Mouse (Mus musculus): Measurements from ENCODE around the gene Ociad1. TPM values are rescaled to one million over a fixed set of nuclear protein-coding genes. Genes with fewer than 3 reads are reported as not detected.

Gene Ociad1
- 138 and 148 TPM in 2 replicates for polyA plus RNA-seq (2014; fragmentation: Nextera tagmentation; extraction: Ambion mirVana)

- Histone ChIP-seq H3K27me3 (ENCODE audit: control insufficient read depth, insufficient read depth, low read length) (no peaks in the 10 kb centered on the region), H3K27ac (ENCODE audit: low read length) (peak within 1 kb of the TSS; percentile 94), H3K36me3 (ENCODE audit: control insufficient read depth, insufficient read depth, low read length) (peaks cover 21% of the 10 kb centered on the region; the same call in 1 of the 2 replicates), H3K9ac (replicated peaks; ENCODE audit: low read depth, low read length) (peak within 1 kb of the TSS; percentile 94), H3K4me1 (ENCODE audit: control insufficient read depth, insufficient read depth, low read length) (peaks cover 3% of the 10 kb centered on the region; the same call in 1 of the 2 replicates), H3K4me2 (replicated peaks; ENCODE audit: low read depth, low read length) (peak within 1 kb of the TSS; percentile 70), H3K9me3 (ENCODE audit: control insufficient read depth, low read depth, low read length) (no peaks in the 10 kb centered on the region), H3K4me3 (ENCODE audit: low read depth, low read length) (peak within 1 kb of the TSS; percentile 100)
- WGBS = under 1% methylated on average over 58 of the region's 58 CpGs
- ATAC-seq (ENCODE audit: insufficient number of reproducible peaks, insufficient read depth, low FRiP score, low read depth) = peak; percentile 98
Observed at GRCm38 (mm10) chr5:73292502-73293457, at the start of gene Ociad1. Gene Ociad1 (plus strand): TSS chr5:73292784.

DNA sequence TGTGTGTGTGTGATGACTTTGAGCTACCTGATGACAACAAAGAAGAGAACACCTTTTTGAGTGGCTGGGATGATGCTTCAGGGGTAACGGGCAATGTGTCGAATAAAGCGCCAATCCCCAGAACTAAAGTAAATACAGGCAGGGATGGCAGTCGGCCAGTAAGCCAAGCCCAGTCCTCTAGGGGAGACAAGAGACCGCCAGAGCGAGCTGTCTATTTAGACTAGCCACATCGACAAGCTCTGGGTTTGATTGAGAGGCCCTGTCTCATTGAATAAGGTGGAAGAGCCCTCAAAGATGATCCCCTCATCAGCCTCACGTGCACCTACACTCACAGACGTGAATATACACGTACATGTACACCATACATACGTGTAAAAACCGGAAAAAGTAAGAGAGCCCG is 48.2 kb upstream of the Ociad1 start:
- H3K9ac ChIP-seq (replicated peaks; ENCODE audit: low read depth, low read length) = no peak overlapping the region
- H3K9me3 ChIP-seq (ENCODE audit: control insufficient read depth, low read depth, low read length) = no peaks in the 10 kb centered on the region
- WGBS = 53% methylated on average over 13 of the region's 13 CpGs
- H3K27me3 ChIP-seq (ENCODE audit: control insufficient read depth, insufficient read depth, low read length) = no peaks in the 10 kb centered on the region
- H3K4me1 ChIP-seq (ENCODE audit: control insufficient read depth, insufficient read depth, low read length) = no peaks in the 10 kb centered on the region
- H3K27ac ChIP-seq (ENCODE audit: low read length) = no peak overlapping the region
- no peak; the same call in 1 of the 2 replicates for ATAC-seq (ENCODE audit: insufficient number of reproducible peaks, insufficient read depth, low FRiP score, low read depth)
- no peak overlapping the region for H3K4me2 ChIP-seq (replicated peaks; ENCODE audit: low read depth, low read length)
- no peak overlapping the region for H3K4me3 ChIP-seq (ENCODE audit: low read depth, low read length)
- H3K36me3 ChIP-seq (ENCODE audit: control insufficient read depth, insufficient read depth, low read length) = no peaks in the 10 kb centered on the region

GRCm38 (mm10) chr5:73246414-73246813 is 46.2 kb upstream of the Ociad1 start:
- Histone ChIP-seq H3K9me3 (ENCODE audit: control insufficient read depth, low read depth, low read length) (no peaks in the 10 kb centered on the region), H3K4me3 (ENCODE audit: low read depth, low read length) (no peak overlapping the region), H3K4me2 (replicated peaks; ENCODE audit: low read depth, low read length) (no peak overlapping the region), H3K27me3 (ENCODE audit: control insufficient read depth, insufficient read depth, low read length) (no peaks in the 10 kb centered on the region), H3K27ac (ENCODE audit: low read length) (no peak overlapping the region), H3K36me3 (ENCODE audit: control insufficient read depth, insufficient read depth, low read length) (no peaks in the 10 kb centered on the region), H3K4me1 (ENCODE audit: control insufficient read depth, insufficient read depth, low read length) (no peaks in the 10 kb centered on the region), H3K9ac (replicated peaks; ENCODE audit: low read depth, low read length) (no peak overlapping the region)
- ATAC-seq (ENCODE audit: insufficient number of reproducible peaks, insufficient read depth, low FRiP score, low read depth) = no peak
- WGBS = 89% methylated on average over 6 of the region's 6 CpGs

DNA sequence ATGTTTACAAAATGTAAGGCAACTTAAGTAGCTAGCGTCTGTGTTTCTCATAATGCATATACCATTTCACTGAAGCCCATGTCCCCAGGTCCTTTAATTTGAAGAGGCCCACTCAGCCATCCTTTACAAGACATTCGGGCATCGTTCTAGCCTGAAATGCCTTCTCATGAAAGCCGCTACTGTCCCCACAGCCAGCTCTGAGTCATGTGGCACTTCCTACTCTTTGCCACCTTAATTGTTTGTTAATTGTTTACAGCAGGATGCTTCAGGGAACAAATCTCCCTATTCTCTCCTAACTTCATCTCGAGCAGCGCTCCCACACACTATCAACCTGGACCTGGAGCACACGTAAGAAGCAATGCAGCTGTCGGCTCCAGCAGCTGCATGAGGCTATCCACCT is 44.4 kb upstream of the Ociad1 start:
- 67% methylated on average over 8 of the region's 8 CpGs for WGBS
- Histone ChIP-seq H3K9me3 (ENCODE audit: control insufficient read depth, low read depth, low read length) (no peaks in the 10 kb centered on the region), H3K4me1 (ENCODE audit: control insufficient read depth, insufficient read depth, low read length) (no peaks in the 10 kb centered on the region), H3K4me3 (ENCODE audit: low read depth, low read length) (no peak overlapping the region), H3K27ac (ENCODE audit: low read length) (no peak overlapping the region), H3K27me3 (ENCODE audit: control insufficient read depth, insufficient read depth, low read length) (no peaks in the 10 kb centered on the region), H3K4me2 (replicated peaks; ENCODE audit: low read depth, low read length) (no peak overlapping the region), H3K9ac (replicated peaks; ENCODE audit: low read depth, low read length) (no peak overlapping the region), H3K36me3 (ENCODE audit: control insufficient read depth, insufficient read depth, low read length) (no peaks in the 10 kb centered on the region)
- no peak for ATAC-seq (ENCODE audit: insufficient number of reproducible peaks, insufficient read depth, low FRiP score, low read depth)

DNA sequence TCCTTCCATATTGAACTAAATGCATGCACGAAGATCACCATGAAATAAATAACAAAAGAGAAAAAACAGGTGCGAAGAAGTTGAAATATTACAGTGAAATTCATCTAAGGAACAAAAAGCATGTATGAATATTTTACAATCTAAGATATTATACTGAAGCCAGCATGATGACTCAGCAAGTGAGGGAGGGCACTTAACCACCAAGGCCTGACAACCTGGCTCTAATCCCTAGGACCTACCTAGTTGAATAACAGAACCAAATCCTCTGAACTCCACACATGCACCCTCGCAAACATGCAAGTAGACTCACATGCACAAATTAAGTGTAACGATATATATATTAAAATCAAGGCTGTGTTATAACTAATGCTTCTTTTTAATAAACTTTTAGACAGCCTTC is 43.2 kb upstream of the Ociad1 start:
- no peaks in the 10 kb centered on the region for H3K4me1 ChIP-seq (ENCODE audit: control insufficient read depth, insufficient read depth, low read length)
- H3K27ac ChIP-seq (ENCODE audit: low read length) = no peak overlapping the region
- H3K4me2 ChIP-seq (replicated peaks; ENCODE audit: low read depth, low read length) = no peak overlapping the region
- H3K27me3 ChIP-seq (ENCODE audit: control insufficient read depth, insufficient read depth, low read length) = no peaks in the 10 kb centered on the region
- no peak for ATAC-seq (ENCODE audit: insufficient number of reproducible peaks, insufficient read depth, low FRiP score, low read depth)
- H3K9ac ChIP-seq (replicated peaks; ENCODE audit: low read depth, low read length) = no peak overlapping the region
- no peaks in the 10 kb centered on the region for H3K36me3 ChIP-seq (ENCODE audit: control insufficient read depth, insufficient read depth, low read length)
- WGBS = 97% methylated on average over 4 of the region's 4 CpGs
- H3K9me3 ChIP-seq (ENCODE audit: control insufficient read depth, low read depth, low read length) = no peaks in the 10 kb centered on the region
- H3K4me3 ChIP-seq (ENCODE audit: low read depth, low read length) = no peak overlapping the region

GRCm38 (mm10) chr5:73252739-73253138 is 39.8 kb upstream of the Ociad1 start:
- Histone ChIP-seq H3K27ac (ENCODE audit: low read length) (no peak overlapping the region), H3K9me3 (ENCODE audit: control insufficient read depth, low read depth, low read length) (no peaks in the 10 kb centered on the region), H3K4me3 (ENCODE audit: low read depth, low read length) (no peak overlapping the region), H3K4me1 (ENCODE audit: control insufficient read depth, insufficient read depth, low read length) (no peaks in the 10 kb centered on the region), H3K4me2 (replicated peaks; ENCODE audit: low read depth, low read length) (no peak overlapping the region), H3K9ac (replicated peaks; ENCODE audit: low read depth, low read length) (no peak overlapping the region), H3K27me3 (ENCODE audit: control insufficient read depth, insufficient read depth, low read length) (no peaks in the 10 kb centered on the region), H3K36me3 (ENCODE audit: control insufficient read depth, insufficient read depth, low read length) (no peaks in the 10 kb centered on the region)
- no peak for ATAC-seq (ENCODE audit: insufficient number of reproducible peaks, insufficient read depth, low FRiP score, low read depth)

DNA sequence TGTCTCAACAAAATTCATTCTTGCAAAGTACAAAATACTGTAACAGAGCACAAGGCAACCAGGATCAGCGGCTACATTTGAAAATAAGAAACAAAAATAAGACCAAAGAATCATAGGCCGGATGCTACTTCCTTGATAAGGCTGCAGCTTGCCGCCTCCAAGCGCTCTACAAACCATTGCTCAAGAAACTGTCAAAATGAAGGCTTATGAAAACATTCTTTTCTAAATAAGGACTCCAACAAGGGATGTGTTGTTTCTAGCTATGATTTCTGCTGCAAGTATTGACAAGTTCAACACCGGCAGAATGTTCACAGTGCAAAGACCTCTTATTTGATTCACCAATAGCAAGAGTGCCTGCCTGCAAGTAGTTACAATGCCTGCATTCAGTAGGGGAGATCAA is 37.9 kb upstream of the Ociad1 start:
- no peak for ATAC-seq (ENCODE audit: insufficient number of reproducible peaks, insufficient read depth, low FRiP score, low read depth)
- WGBS = 22% methylated on average over 5 of the region's 5 CpGs
- peak overlapping the region; percentile 90; the same call in 1 of the 2 replicates for H3K27ac ChIP-seq (ENCODE audit: low read length)
- no peaks in the 10 kb centered on the region for H3K36me3 ChIP-seq (ENCODE audit: control insufficient read depth, insufficient read depth, low read length)
- no peaks in the 10 kb centered on the region for H3K9me3 ChIP-seq (ENCODE audit: control insufficient read depth, low read depth, low read length)
- no peaks in the 10 kb centered on the region for H3K27me3 ChIP-seq (ENCODE audit: control insufficient read depth, insufficient read depth, low read length)
- H3K4me3 ChIP-seq (ENCODE audit: low read depth, low read length) = peak overlapping the region; percentile 82
- H3K4me1 ChIP-seq (ENCODE audit: control insufficient read depth, insufficient read depth, low read length) = no peaks in the 10 kb centered on the region
- H3K4me2 ChIP-seq (replicated peaks; ENCODE audit: low read depth, low read length) = peak overlapping the region; percentile 51
- H3K9ac ChIP-seq (replicated peaks; ENCODE audit: low read depth, low read length) = peak overlapping the region; percentile 81; the same call in 1 of the 2 replicates

- H3K4me3 ChIP-seq (ENCODE audit: low read depth, low read length) = peak overlapping the region; percentile 82
- peak overlapping the region; percentile 90 for H3K27ac ChIP-seq (ENCODE audit: low read length)
- WGBS = under 1% methylated on average over 107 of the region's 129 CpGs
- H3K36me3 ChIP-seq (ENCODE audit: control insufficient read depth, insufficient read depth, low read length) = no peaks in the 10 kb centered on the region
- no peaks in the 10 kb centered on the region for H3K27me3 ChIP-seq (ENCODE audit: control insufficient read depth, insufficient read depth, low read length)
- no peaks in the 10 kb centered on the region for H3K4me1 ChIP-seq (ENCODE audit: control insufficient read depth, insufficient read depth, low read length)
- H3K9me3 ChIP-seq (ENCODE audit: control insufficient read depth, low read depth, low read length) = no peaks in the 10 kb centered on the region
- ATAC-seq (ENCODE audit: insufficient number of reproducible peaks, insufficient read depth, low FRiP score, low read depth) = peak; percentile 34
- H3K9ac ChIP-seq (replicated peaks; ENCODE audit: low read depth, low read length) = peak overlapping the region; percentile 81
- peak overlapping the region; percentile 51 for H3K4me2 ChIP-seq (replicated peaks; ENCODE audit: low read depth, low read length)
Observed at GRCm38 (mm10) chr5:73255321-73256251, 37.0 kb upstream of the Ociad1 start.
